In the genomic region with DNA sequence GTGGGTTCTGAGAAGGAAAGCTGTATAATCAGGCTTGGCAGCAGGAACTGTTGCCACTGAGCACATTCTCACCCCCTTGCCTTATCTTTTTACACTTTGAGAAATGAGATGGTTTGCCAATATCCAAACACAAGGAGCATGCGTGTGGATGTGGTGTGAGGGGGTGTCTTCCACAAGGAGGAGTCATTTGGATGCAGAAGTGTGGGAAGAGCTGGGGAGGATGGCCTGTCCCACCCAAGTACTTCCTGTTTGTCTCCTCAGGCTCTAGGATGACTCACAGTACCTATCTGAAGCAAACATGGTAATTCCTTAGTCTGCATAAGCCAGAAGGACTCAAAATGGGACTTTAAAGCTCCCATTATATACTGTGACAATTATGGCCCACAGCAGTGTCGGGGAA, we compare ENCODE assay signal across 17 mouse cellular contexts.
DNase-seq lines count a peak whose midpoint lies in the region; ATAC-seq and TF ChIP-seq lines count a peak whose summit lies in the region.
"Had no signal": no experiment of that assay in that cellular context is flagged by ENCODE, and none has a peak within 500 bp of the region (broad histone marks: within the 10 kb centered on the region; RNA-seq: fewer than 3 reads in every experiment).

No protein-coding gene starts in this region.

- WGBS in heart, embryonic 16.5 days = 65% methylated on average over 2 of the region's 2 CpGs
- 84% methylated on average over 2 of the region's 2 CpGs for WGBS in heart, embryonic 10.5 days
- 70% methylated on average over 2 of the region's 2 CpGs for WGBS in liver, postnatal 0 days (ENCODE audit: insufficient replicate concordance)
- WGBS in liver, embryonic 12.5 days (ENCODE audit: insufficient replicate concordance) = 64% methylated on average over 2 of the region's 2 CpGs

- no peaks in the 10 kb centered on the region for H3K27me3 ChIP-seq in heart, embryonic 16.5 days (ENCODE audit: control insufficient read depth, insufficient read depth, low read length)
- no peaks in the 10 kb centered on the region for H3K27me3 ChIP-seq in heart, embryonic 10.5 days (ENCODE audit: insufficient read depth, poor library complexity, severe bottlenecking)
- H3K27me3 ChIP-seq in liver, postnatal 0 days (ENCODE audit: insufficient read depth, low read length) = no peaks in the 10 kb centered on the region
- no peaks in the 10 kb centered on the region for H3K27me3 ChIP-seq in liver, embryonic 12.5 days (replicated peaks)
- H3K27me3 ChIP-seq: forebrain, embryonic 13.5 days; liver, embryonic 15.5 days; midbrain, embryonic 12.5 days; stomach, embryonic 15.5 days had no signal

- H3K36me3 ChIP-seq in heart, embryonic 16.5 days (ENCODE audit: control insufficient read depth, insufficient read depth) = peaks cover 86% of the 10 kb centered on the region
- H3K36me3 ChIP-seq in heart, embryonic 10.5 days = peaks cover 98% of the 10 kb centered on the region
- H3K36me3 ChIP-seq in liver, postnatal 0 days (replicated peaks; ENCODE audit: insufficient read depth, low read length) = peaks cover 61% of the 10 kb centered on the region
- peaks cover 50% of the 10 kb centered on the region for H3K36me3 ChIP-seq in liver, embryonic 12.5 days

- peak; percentile 40; the same call in 1 of the 2 replicates for ATAC-seq in heart, embryonic 16.5 days (replicated peaks; ENCODE audit: extremely low read depth, insufficient read depth, low FRiP score)
- ATAC-seq in liver, postnatal 0 days = peak; percentile 41; the same call in 1 of the 2 replicates
- no peak for ATAC-seq in liver, embryonic 12.5 days
- ATAC-seq: forebrain, embryonic 13.5 days; intestine, embryonic 16.5 days had no signal

- H3K4me1 ChIP-seq in heart, embryonic 16.5 days (ENCODE audit: control insufficient read depth, insufficient read depth, low read length) = no peaks in the 10 kb centered on the region
- no peaks in the 10 kb centered on the region for H3K4me1 ChIP-seq in heart, embryonic 10.5 days
- no peaks in the 10 kb centered on the region; the same call in 1 of the 2 replicates for H3K4me1 ChIP-seq in liver, postnatal 0 days (ENCODE audit: insufficient read depth)
- H3K4me1 ChIP-seq in liver, embryonic 12.5 days = no peaks in the 10 kb centered on the region
- H3K4me1 ChIP-seq: forebrain, embryonic 13.5 days; hindbrain, embryonic 10.5 days; liver, embryonic 15.5 days; midbrain, embryonic 12.5 days; stomach, embryonic 15.5 days had no signal

- no peak overlapping the region for H3K4me2 ChIP-seq in heart, embryonic 16.5 days (ENCODE audit: low read depth, low read length)
- H3K4me2 ChIP-seq in liver, postnatal 0 days (ENCODE audit: low read depth, low read length) = no peak overlapping the region
- no peak overlapping the region for H3K4me2 ChIP-seq in liver, embryonic 12.5 days
- H3K4me2 ChIP-seq: forebrain, embryonic 13.5 days; liver, embryonic 15.5 days; midbrain, embryonic 12.5 days; stomach, embryonic 15.5 days had no signal

- no peak for TF ChIP-seq EP300 in liver, postnatal 0 days (IDR thresholded peaks at IDR 0.05; ENCODE audit: low read depth)

- H3K9ac ChIP-seq in heart, embryonic 16.5 days (ENCODE audit: low read length) = no peak overlapping the region
- no peak overlapping the region for H3K9ac ChIP-seq in liver, postnatal 0 days (replicated peaks)
- no peak overlapping the region for H3K9ac ChIP-seq in liver, embryonic 12.5 days
- H3K9ac ChIP-seq: forebrain, embryonic 13.5 days; liver, embryonic 15.5 days; midbrain, embryonic 12.5 days; stomach, embryonic 15.5 days had no signal

- no peak for DNase-seq in heart, embryonic 10.5 days (ENCODE audit: low spot score)
- no peak for DNase-seq in liver, postnatal 0 days
- DNase-seq in 3T3-L1 (ENCODE audit: low read depth, low spot score) (peak; percentile 9), R1 (ENCODE audit: low read depth, low spot score) (peak; percentile 12)
- DNase-seq in gastrocnemius, postnatal 4 days (ENCODE audit: low spot score in 2 of 2) = no peak
- no peak for DNase-seq in kidney, adult 9 months
- DNase-seq: cerebellum, adult 2 months; kidney, postnatal 14 days; thymus, postnatal 14 days had no signal

- no peaks in the 10 kb centered on the region for H3K9me3 ChIP-seq in heart, embryonic 16.5 days (replicated peaks; ENCODE audit: control insufficient read depth, low read length)
- H3K9me3 ChIP-seq in heart, embryonic 10.5 days = no peaks in the 10 kb centered on the region
- no peaks in the 10 kb centered on the region for H3K9me3 ChIP-seq in liver, postnatal 0 days (ENCODE audit: low read length)
- H3K9me3 ChIP-seq in liver, embryonic 12.5 days (replicated peaks) = no peaks in the 10 kb centered on the region
- H3K9me3 ChIP-seq: forebrain, embryonic 13.5 days; hindbrain, embryonic 10.5 days; liver, embryonic 15.5 days; midbrain, embryonic 12.5 days; stomach, embryonic 15.5 days had no signal

- no peak overlapping the region for H3K4me3 ChIP-seq in heart, embryonic 16.5 days (ENCODE audit: low read length)
- no peak overlapping the region for H3K4me3 ChIP-seq in heart, embryonic 10.5 days
- H3K4me3 ChIP-seq in liver, postnatal 0 days (ENCODE audit: low read depth, low read length) = no peak overlapping the region
- no peak overlapping the region for H3K4me3 ChIP-seq in liver, embryonic 12.5 days
- H3K4me3 ChIP-seq: forebrain, embryonic 13.5 days; hindbrain, embryonic 10.5 days; liver, embryonic 15.5 days; midbrain, embryonic 12.5 days; stomach, embryonic 15.5 days had no signal

- H3K27ac ChIP-seq in heart, embryonic 16.5 days (ENCODE audit: low read length) = no peak overlapping the region
- no peak overlapping the region for H3K27ac ChIP-seq in heart, embryonic 10.5 days
- H3K27ac ChIP-seq in liver, postnatal 0 days (ENCODE audit: low read depth) = no peak overlapping the region
- no peak overlapping the region for H3K27ac ChIP-seq in liver, embryonic 12.5 days
- H3K27ac ChIP-seq: forebrain, embryonic 13.5 days; hindbrain, embryonic 10.5 days; liver, embryonic 15.5 days; midbrain, embryonic 12.5 days; stomach, embryonic 15.5 days had no signal

- no peak for TF ChIP-seq CTCF in liver, postnatal 0 days (IDR thresholded peaks at IDR 0.05; ENCODE audit: low read depth)

Comparison
In these comparisons a context has a peak if more than half of its experiments do, and no peak if none do; other contexts are left out.
1. DNase-seq: peak in 3T3-L1 (single experiment) and R1 (single experiment); none in heart, embryonic 10.5 days (single experiment), liver, postnatal 0 days (single experiment), gastrocnemius, postnatal 4 days (0 of 2) and kidney, adult 9 months (single experiment).